Mouse (Mus musculus): ENCODE results near the gene Tkt. TPM values are rescaled to one million over a fixed set of nuclear protein-coding genes. Genes with fewer than 3 reads are reported as not detected.

The Tkt gene
- polyA plus RNA-seq, 1 experiment, result 794 TPM

- H3K9ac ChIP-seq (ENCODE audit: low read depth, poor library complexity, severe bottlenecking), result no peak overlapping the region
- H3K4me3 ChIP-seq (ENCODE audit: low read depth, low read length), result no peak overlapping the region
- H3K9me3 ChIP-seq (replicated peaks; ENCODE audit: control insufficient read depth, insufficient read depth, low read length, poor library complexity, severe bottlenecking), result no peaks in the 10 kb centered on the region
- H3K27ac ChIP-seq (ENCODE audit: insufficient read depth, low read length), result no peak overlapping the region
- H3K36me3 ChIP-seq (ENCODE audit: control insufficient read depth, insufficient read depth, low read length, poor library complexity, severe bottlenecking), result no peaks in the 10 kb centered on the region
- no peaks in the 10 kb centered on the region for H3K4me1 ChIP-seq (ENCODE audit: control insufficient read depth, insufficient read depth, low read length)
- TF ChIP-seq CTCF (IDR thresholded peaks at IDR 0.05; ENCODE audit: low read depth, low read length), result no peak
- TF ChIP-seq POLR2A (IDR thresholded peaks at IDR 0.05; ENCODE audit: insufficient read depth, low read length), result no peak
- no peak for TF ChIP-seq EP300 (IDR thresholded peaks at IDR 0.05; ENCODE audit: insufficient read depth, low read depth, low read length)
- H3K27me3 ChIP-seq (ENCODE audit: control insufficient read depth, insufficient read depth, low read length, poor library complexity, severe bottlenecking), result no peaks in the 10 kb centered on the region
These were observed 42.8 kb downstream of the Tkt start for GRCm38 (mm10) chr14:30590918-30591317.

- TF ChIP-seq CTCF (IDR thresholded peaks at IDR 0.05; ENCODE audit: low read depth, low read length) (peak; percentile 95), POLR2A (IDR thresholded peaks at IDR 0.05; ENCODE audit: insufficient read depth, low read length) (no peak)
- H3K4me1 ChIP-seq (ENCODE audit: control insufficient read depth, insufficient read depth, low read length), result no peaks in the 10 kb centered on the region
- H3K9ac ChIP-seq (ENCODE audit: low read depth, poor library complexity, severe bottlenecking), result no peak overlapping the region
- no peaks in the 10 kb centered on the region for H3K9me3 ChIP-seq (replicated peaks; ENCODE audit: control insufficient read depth, insufficient read depth, low read length, poor library complexity, severe bottlenecking)
- no peaks in the 10 kb centered on the region for H3K36me3 ChIP-seq (ENCODE audit: control insufficient read depth, insufficient read depth, low read length, poor library complexity, severe bottlenecking)
- no peaks in the 10 kb centered on the region for H3K27me3 ChIP-seq (ENCODE audit: control insufficient read depth, insufficient read depth, low read length, poor library complexity, severe bottlenecking)
- H3K4me3 ChIP-seq (ENCODE audit: low read depth, low read length), result no peak overlapping the region
- H3K27ac ChIP-seq (ENCODE audit: insufficient read depth, low read length), result no peak overlapping the region
These were observed 43.3 kb downstream of the Tkt start for GRCm38 (mm10) chr14:30591417-30591816.

- no peaks in the 10 kb centered on the region for H3K9me3 ChIP-seq (replicated peaks; ENCODE audit: control insufficient read depth, insufficient read depth, low read length, poor library complexity, severe bottlenecking)
- no peaks in the 10 kb centered on the region for H3K4me1 ChIP-seq (ENCODE audit: control insufficient read depth, insufficient read depth, low read length)
- H3K36me3 ChIP-seq (ENCODE audit: control insufficient read depth, insufficient read depth, low read length, poor library complexity, severe bottlenecking), result peaks cover 3% of the 10 kb centered on the region; the same call in 1 of the 2 replicates
- H3K4me3 ChIP-seq (ENCODE audit: low read depth, low read length), result no peak overlapping the region
- H3K27me3 ChIP-seq (ENCODE audit: control insufficient read depth, insufficient read depth, low read length, poor library complexity, severe bottlenecking), result no peaks in the 10 kb centered on the region
- TF ChIP-seq POLR2A (IDR thresholded peaks at IDR 0.05; ENCODE audit: insufficient read depth, low read length) (no peak), CTCF (IDR thresholded peaks at IDR 0.05; ENCODE audit: low read depth, low read length) (no peak), EP300 (IDR thresholded peaks at IDR 0.05; ENCODE audit: insufficient read depth, low read depth, low read length) (no peak)
- H3K9ac ChIP-seq (ENCODE audit: low read depth, poor library complexity, severe bottlenecking), result no peak overlapping the region
- no peak overlapping the region for H3K27ac ChIP-seq (ENCODE audit: insufficient read depth, low read length)
These were observed 45.3 kb downstream of the Tkt start for GRCm38 (mm10) chr14:30593279-30594091.

GRCm38 (mm10) chr14:30594092-30594695 lies 46.0 kb downstream of the Tkt start:
- TF ChIP-seq CTCF (IDR thresholded peaks at IDR 0.05; ENCODE audit: low read depth, low read length) (no peak), EP300 (IDR thresholded peaks at IDR 0.05; ENCODE audit: insufficient read depth, low read depth, low read length) (0 out of 2 replicates have a peak, but pooled peaks have one; percentile 6), POLR2A (IDR thresholded peaks at IDR 0.05; ENCODE audit: insufficient read depth, low read length) (no peak)

GRCm38 (mm10) chr14:30595576-30596313 lies 47.6 kb downstream of the Tkt start:
- Histone ChIP-seq H3K27me3 (ENCODE audit: control insufficient read depth, insufficient read depth, low read length, poor library complexity, severe bottlenecking) (no peaks in the 10 kb centered on the region), H3K27ac (ENCODE audit: insufficient read depth, low read length) (no peak overlapping the region), H3K4me3 (ENCODE audit: low read depth, low read length) (no peak overlapping the region), H3K9ac (ENCODE audit: low read depth, poor library complexity, severe bottlenecking) (no peak overlapping the region), H3K4me1 (ENCODE audit: control insufficient read depth, insufficient read depth, low read length) (no peaks in the 10 kb centered on the region), H3K9me3 (replicated peaks; ENCODE audit: control insufficient read depth, insufficient read depth, low read length, poor library complexity, severe bottlenecking) (no peaks in the 10 kb centered on the region), H3K36me3 (ENCODE audit: control insufficient read depth, insufficient read depth, low read length, poor library complexity, severe bottlenecking) (peaks cover 3% of the 10 kb centered on the region; the same call in 1 of the 2 replicates)
- TF ChIP-seq POLR2A (IDR thresholded peaks at IDR 0.05; ENCODE audit: insufficient read depth, low read length) (no peak), EP300 (IDR thresholded peaks at IDR 0.05; ENCODE audit: insufficient read depth, low read depth, low read length) (no peak), CTCF (IDR thresholded peaks at IDR 0.05; ENCODE audit: low read depth, low read length) (no peak)

More at GRCm38 (mm10) chr14:30594092-30594695, 46.0 kb downstream of the Tkt start:
- Histone ChIP-seq H3K36me3 (ENCODE audit: control insufficient read depth, insufficient read depth, low read length, poor library complexity, severe bottlenecking) (peaks cover 3% of the 10 kb centered on the region; the same call in 1 of the 2 replicates), H3K9ac (ENCODE audit: low read depth, poor library complexity, severe bottlenecking) (no peak overlapping the region), H3K27me3 (ENCODE audit: control insufficient read depth, insufficient read depth, low read length, poor library complexity, severe bottlenecking) (no peaks in the 10 kb centered on the region), H3K4me3 (ENCODE audit: low read depth, low read length) (no peak overlapping the region), H3K27ac (ENCODE audit: insufficient read depth, low read length) (no peak overlapping the region), H3K9me3 (replicated peaks; ENCODE audit: control insufficient read depth, insufficient read depth, low read length, poor library complexity, severe bottlenecking) (no peaks in the 10 kb centered on the region), H3K4me1 (ENCODE audit: control insufficient read depth, insufficient read depth, low read length) (no peaks in the 10 kb centered on the region)
